Mouse (Mus musculus) heart, postnatal 0 days (tissue): ENCODE data around the gene Dlg2. TPM values are rescaled to one million over a fixed set of nuclear protein-coding genes. Genes with fewer than 3 reads are reported as not detected.

ENCODE experiments used
- ATAC-seq: fragments of 200-750 bp; cut with Nextera tagmentation; 2 replicates; pipeline ENCODE4 v1.8.0; 2017; ENCODE audit warnings: low read depth, moderate number of reproducible peaks, moderate library complexity; ENCODE audit not compliant: insufficient read depth
- DNase-seq: peaks from one replicate; pipeline ENCODE4 v3.0.0-alpha.2; 2016; ENCODE audit warnings: low spot score
- H3K27ac ChIP-seq: fragments of 300-500 bp; sonication (generic); 2 replicates; pipeline ENCODE4 v1.5.1; 2014; ENCODE audit warnings: low read depth, mild to moderate bottlenecking
- H3K27me3 ChIP-seq: fragments of 300-500 bp; sonication (generic); 2 replicates; pipeline ENCODE4 v1.6.1; 2014; ENCODE audit warnings: low read length, mixed read lengths; ENCODE audit not compliant: control insufficient read depth, insufficient read depth
- H3K36me3 ChIP-seq: fragments of 300-500 bp; sonication (generic); replicated peaks from 2 replicates; pipeline ENCODE4 v1.6.1; 2014; ENCODE audit warnings: low read length, mixed read lengths; ENCODE audit not compliant: control insufficient read depth, insufficient read depth
- H3K4me1 ChIP-seq: fragments of 300-500 bp; sonication (generic); 2 replicates; pipeline ENCODE4 v1.6.1; 2014; ENCODE audit warnings: antibody characterized with exemption; ENCODE audit not compliant: control insufficient read depth, insufficient read depth
- H3K4me2 ChIP-seq: fragments of 300-500 bp; sonication (generic); 2 replicates; pipeline ENCODE4 v1.6.1; 2014; ENCODE audit warnings: low read depth, mild to moderate bottlenecking, low read length, moderate library complexity
- H3K4me3 ChIP-seq: fragments of 300-500 bp; sonication (generic); 2 replicates; pipeline ENCODE4 v1.5.1; 2014; ENCODE audit warnings: low read depth, low read length
- H3K9ac ChIP-seq: fragments of 300-500 bp; sonication (generic); replicated peaks from 2 replicates; pipeline ENCODE4 v1.6.1; 2014; ENCODE audit warnings: low read depth, low read length, mixed read lengths
- H3K9me3 ChIP-seq: fragments of 300-500 bp; sonication (generic); replicated peaks from 2 replicates; pipeline ENCODE4 v1.6.1; 2016; ENCODE audit warnings: low read length; ENCODE audit not compliant: control insufficient read depth
- CTCF ChIP-seq: IDR thresholded peaks from 2 replicates; pipeline ENCODE4 v1.5.1; 2016; ENCODE audit warnings: antibody characterized with exemption, control low read depth, low read depth
- EP300 ChIP-seq: IDR thresholded peaks from 2 replicates; pipeline ENCODE4 v1.6.1; 2016; ENCODE audit warnings: antibody characterized with exemption, low read depth
- WGBS: fragments of 180-500 bp; shearing (Covaris S2); extraction: QIAGEN DNeasy Blood & Tissue Kit; methylation state at CpG from one replicate; pipeline ENCODE4 v1.1.7; 2014; 5-methylcytosine and 5-hydroxymethylcytosine counted together
- polyA plus RNA-seq: library from polyadenylated mRNA; unstranded; fragments of >200 nt; fragmentation: Nextera tagmentation; extraction: Ambion mirVana; gene quantifications from 2 replicates; pipeline ENCODE4 v1.2.1, GENCODE M21; 2015
- total RNA-seq: library from RNA; depleted of rRNA; stranded (reverse); fragments of >200 nt; gene quantifications from 2 replicates; pipeline ENCODE4 v1.2.3, GENCODE M21; 2014; ENCODE audit warnings: low replicate concordance

Dlg2 gene
- total and polyA plus RNA-seq, 2 experiments from 2014 or later = 1.3 to 2.3 TPM

DNA sequence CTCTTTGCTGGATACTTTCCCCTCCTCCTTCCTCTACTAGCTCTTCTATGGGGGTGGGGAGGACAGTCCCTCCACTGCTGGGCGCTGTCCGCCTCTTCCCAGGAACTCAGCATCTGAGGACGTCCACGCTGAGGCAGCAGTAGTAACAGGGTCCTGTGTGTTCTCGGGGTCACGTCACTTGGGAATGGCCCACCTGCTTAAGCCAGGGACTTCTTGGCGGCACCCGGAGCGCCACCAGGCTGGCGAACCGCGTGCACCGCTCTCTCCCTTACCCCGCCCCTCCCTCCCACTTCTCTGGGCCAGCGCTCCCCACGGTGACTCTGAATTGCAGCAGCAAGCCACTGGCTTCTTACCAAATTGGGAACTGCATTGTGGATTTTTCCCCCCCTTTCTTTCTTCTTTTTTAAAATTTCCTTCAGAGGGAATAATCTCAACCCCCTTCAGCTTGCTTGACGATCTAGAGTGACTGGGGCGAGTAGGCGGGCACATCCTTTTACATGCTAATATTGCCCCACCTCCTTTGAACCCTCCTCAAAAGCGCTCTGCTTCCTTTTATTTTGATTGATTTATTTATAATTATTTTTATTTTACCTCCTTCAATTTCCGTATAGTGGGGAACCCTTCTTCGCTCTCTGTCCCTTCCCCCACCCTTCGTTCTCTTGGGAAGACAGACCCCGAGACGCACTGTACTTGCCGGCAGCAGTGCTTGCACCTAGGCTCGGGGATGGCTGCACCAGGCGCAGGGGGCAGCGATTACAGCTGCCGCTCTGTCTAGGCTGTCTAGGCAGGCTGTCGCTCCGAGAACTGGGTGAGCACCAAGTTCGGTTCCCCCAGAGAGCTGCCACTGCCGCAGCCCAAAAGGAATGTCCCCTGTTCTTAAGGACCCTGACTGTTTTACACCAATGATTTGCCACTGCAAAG, 785.8 kb downstream of the Dlg2 start:
- H3K36me3 ChIP-seq = no peaks in the 10 kb centered on the region
- no peaks in the 10 kb centered on the region for H3K9me3 ChIP-seq
- DNase-seq (no peak), ATAC-seq (no peak)
- peak overlapping the region; percentile 31 for H3K4me3 ChIP-seq
- no peak for TF ChIP-seq EP300
- no peak for TF ChIP-seq CTCF
- peak overlapping the region; percentile 64 for H3K4me2 ChIP-seq
- WGBS = under 1% methylated on average over 34 of the region's 34 CpGs
- H3K27me3 ChIP-seq = 0 out of 2 replicates have a peak, but pooled peaks cover 8% of the 10 kb centered on the region
- no peak overlapping the region for H3K9ac ChIP-seq
- H3K27ac ChIP-seq = no peak overlapping the region
- peaks cover 3% of the 10 kb centered on the region; the same call in 1 of the 2 replicates for H3K4me1 ChIP-seq

DNA sequence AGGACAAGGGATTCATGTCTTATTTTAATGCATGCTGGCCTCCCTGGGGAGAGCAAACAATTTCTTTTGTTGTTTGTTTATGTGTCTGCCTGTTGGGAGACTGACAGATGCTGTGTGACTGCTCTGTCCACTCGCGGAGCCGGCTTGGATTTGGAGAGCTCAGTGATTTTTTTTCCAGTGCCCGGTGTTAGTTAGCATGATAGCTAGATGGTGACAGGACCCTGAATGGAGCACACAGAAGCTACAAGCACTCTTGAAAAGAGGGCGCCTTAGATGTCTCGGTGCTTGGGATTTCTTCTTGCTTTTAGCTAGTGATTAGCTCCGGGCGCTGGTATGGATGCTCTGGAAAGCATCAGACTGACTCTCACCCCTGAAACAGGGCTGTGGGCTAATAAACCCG, 786.5 kb downstream of the Dlg2 start:
- ATAC-seq (no peak), DNase-seq (no peak)
- H3K4me1 ChIP-seq = peaks cover 3% of the 10 kb centered on the region; the same call in 1 of the 2 replicates
- TF ChIP-seq CTCF (no peak), EP300 (no peak)
- no peak overlapping the region for H3K27ac ChIP-seq
- H3K9ac ChIP-seq = no peak overlapping the region
- H3K27me3 ChIP-seq = 0 out of 2 replicates have a peak, but pooled peaks cover 8% of the 10 kb centered on the region
- no peak overlapping the region for H3K4me3 ChIP-seq
- WGBS = 6% methylated on average over 9 of the region's 9 CpGs
- H3K9me3 ChIP-seq = no peaks in the 10 kb centered on the region
- H3K4me2 ChIP-seq = peak overlapping the region; percentile 64; the same call in 1 of the 2 replicates
- H3K36me3 ChIP-seq = no peaks in the 10 kb centered on the region

DNA sequence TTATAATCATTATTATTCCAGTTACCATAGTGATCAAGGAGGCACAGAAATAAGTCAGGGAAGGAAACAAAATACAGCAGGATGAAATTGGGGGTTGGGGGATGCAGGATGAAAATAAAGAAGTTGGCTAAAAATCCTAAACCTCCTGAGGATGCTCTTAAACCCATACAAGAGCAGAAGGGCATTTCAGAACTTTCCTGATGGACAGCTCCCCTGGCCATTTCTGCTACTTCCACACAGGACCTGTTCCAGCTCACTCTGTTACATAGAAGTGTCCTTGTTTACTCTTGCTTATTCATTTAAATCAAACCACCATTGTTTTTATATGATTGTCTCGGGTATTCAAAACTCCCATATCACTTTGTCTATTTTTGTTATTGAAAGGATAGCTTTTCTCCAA, 791.3 kb downstream of the Dlg2 start:
- TF ChIP-seq EP300 (no peak), CTCF (no peak)
- WGBS = 15% methylated on average over 1 of the region's 1 CpGs

DNA sequence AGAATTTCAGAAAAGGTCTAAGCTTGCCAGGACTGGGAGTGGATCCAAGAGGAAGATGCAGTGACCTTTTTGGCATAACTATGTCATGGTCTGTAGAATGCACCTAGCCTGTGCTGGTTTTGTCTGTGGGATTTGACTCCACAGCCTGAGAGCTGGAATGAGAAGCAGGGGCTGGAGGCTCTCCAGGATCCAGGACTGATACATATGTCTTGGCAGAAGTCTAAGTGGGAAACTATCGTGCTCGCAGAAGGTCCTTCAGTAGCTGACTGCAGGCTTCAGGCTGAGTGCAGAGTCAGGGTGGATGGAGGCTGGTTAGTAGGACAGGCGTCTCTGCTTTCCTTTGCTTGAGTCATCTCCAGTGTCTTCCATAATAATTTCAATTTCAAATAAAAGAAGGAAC, 807.7 kb downstream of the Dlg2 start:
- Histone ChIP-seq H3K27ac (no peak overlapping the region), H3K9ac (no peak overlapping the region), H3K27me3 (no peaks in the 10 kb centered on the region), H3K36me3 (no peaks in the 10 kb centered on the region), H3K4me2 (no peak overlapping the region), H3K4me1 (no peaks in the 10 kb centered on the region), H3K4me3 (no peak overlapping the region), H3K9me3 (no peaks in the 10 kb centered on the region)
- ATAC-seq (no peak), DNase-seq (no peak)
- 78% methylated on average over 3 of the region's 3 CpGs for WGBS
- TF ChIP-seq CTCF (no peak), EP300 (no peak)

More for the DNA sequence above, 791.3 kb downstream of the Dlg2 start:
- DNase-seq (no peak), ATAC-seq (no peak)
- H3K4me2 ChIP-seq = no peak overlapping the region
- H3K27me3 ChIP-seq = 0 out of 2 replicates have a peak, but pooled peaks cover 7% of the 10 kb centered on the region
- no peak overlapping the region for H3K27ac ChIP-seq
- no peaks in the 10 kb centered on the region for H3K9me3 ChIP-seq
- no peaks in the 10 kb centered on the region for H3K4me1 ChIP-seq
- no peak overlapping the region for H3K9ac ChIP-seq
- no peak overlapping the region for H3K4me3 ChIP-seq
- H3K36me3 ChIP-seq = no peaks in the 10 kb centered on the region

DNA sequence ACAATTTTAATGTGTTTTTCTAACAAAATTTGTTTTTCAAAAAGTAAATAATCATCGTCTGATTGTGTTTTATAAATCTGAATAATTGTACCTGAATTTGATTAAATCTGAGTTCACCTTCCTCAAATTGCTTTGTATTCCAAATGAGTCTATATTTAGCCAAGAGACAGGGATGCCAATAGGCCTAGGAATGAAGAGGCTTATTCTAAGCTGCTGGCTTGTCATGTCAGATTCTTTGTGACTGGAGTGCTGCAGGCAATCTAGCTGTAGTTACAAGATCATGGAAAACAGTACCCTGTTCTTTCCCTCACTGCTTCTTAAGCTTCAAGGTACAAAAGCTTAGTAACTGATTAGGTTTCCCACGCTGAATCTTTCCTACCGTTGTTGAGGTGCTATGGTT, 811.9 kb downstream of the Dlg2 start:
- Histone ChIP-seq H3K4me2 (no peak overlapping the region), H3K9me3 (no peaks in the 10 kb centered on the region), H3K27me3 (no peaks in the 10 kb centered on the region), H3K9ac (no peak overlapping the region), H3K4me1 (no peaks in the 10 kb centered on the region), H3K4me3 (no peak overlapping the region), H3K36me3 (no peaks in the 10 kb centered on the region), H3K27ac (no peak overlapping the region)
- DNase-seq (no peak), ATAC-seq (no peak)
- 61% methylated on average over 3 of the region's 3 CpGs for WGBS
- TF ChIP-seq CTCF (no peak), EP300 (no peak)
